Mouse (Mus musculus) bone marrow, adult 2 months (tissue): ENCODE measurements around the gene Bmpr1a.

Experiments used
- CTCF ChIP-seq: fragments of 200-500 bp; IDR thresholded peaks from 2 replicates; pipeline ENCODE4 v1.5.1; 2011; ENCODE audit warnings: low read length, control low read depth; ENCODE audit not compliant: control insufficient read depth, insufficient read depth
- POLR2A ChIP-seq: fragments of 200-500 bp; IDR thresholded peaks from 2 replicates; pipeline ENCODE4 v1.6.1; 2011; ENCODE audit warnings: low read depth, mild to moderate bottlenecking, control low read depth, low read length, borderline replicate concordance; ENCODE audit not compliant: control insufficient read depth

DNA sequence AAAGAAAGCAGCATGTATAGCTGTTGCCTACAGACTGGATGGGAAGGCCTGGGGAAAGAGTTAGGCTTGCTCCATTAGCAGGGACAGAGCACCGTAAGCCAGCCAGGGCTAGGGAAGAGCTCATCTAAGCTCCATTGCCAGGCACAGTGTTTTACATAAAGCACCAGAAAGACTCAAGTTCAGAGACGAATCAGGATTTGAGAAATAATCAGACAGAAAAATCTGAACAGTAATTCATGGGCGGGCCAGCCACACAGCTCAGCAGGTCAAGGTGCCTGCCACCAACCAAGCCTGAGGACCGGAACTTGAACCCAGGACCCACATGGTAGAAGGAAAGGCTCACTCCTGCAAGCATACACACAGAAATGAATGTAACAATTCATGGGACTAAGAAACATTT, 3.5 kb downstream of the Bmpr1a start:
- TF ChIP-seq CTCF (no peak), POLR2A (no peak)
